Mouse (Mus musculus): ENCODE data around the gene Agl.
"Not testable (repeated sequence)": the region's sequence is repeated elsewhere in the genome, so short reads cannot be mapped to it uniquely, and the experiment has no call there.

The Agl gene

GRCm38 (mm10) chr3:116815916-116816315, 8.0 kb upstream of the Agl start:
- DNase-seq (ENCODE audit: low spot score) = no peak

GRCm38 (mm10) chr3:116815305-116815797, 7.4 kb upstream of the Agl start:
- no peak for DNase-seq (ENCODE audit: low spot score)

DNA sequence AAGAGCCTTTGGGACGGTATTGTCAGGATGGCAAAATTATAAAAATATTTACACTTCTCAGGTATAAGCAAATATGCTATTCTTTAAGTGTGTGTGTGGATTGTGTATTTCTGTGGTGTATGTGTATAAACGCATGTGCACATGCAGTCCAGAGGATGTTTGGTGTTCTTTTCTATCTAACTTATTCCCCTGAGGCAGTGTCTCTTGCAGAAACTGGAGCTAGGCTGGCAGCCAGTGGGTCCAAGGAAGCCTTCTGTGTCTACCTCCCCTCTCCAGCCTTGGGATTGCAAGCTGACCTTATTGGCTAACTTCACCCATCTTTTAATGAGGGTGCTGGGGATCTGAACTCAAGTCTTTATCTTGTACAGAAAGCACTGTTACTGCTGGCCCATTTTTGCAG, 5.0 kb upstream of the Agl start:
- no peak for DNase-seq (ENCODE audit: low spot score)

DNA sequence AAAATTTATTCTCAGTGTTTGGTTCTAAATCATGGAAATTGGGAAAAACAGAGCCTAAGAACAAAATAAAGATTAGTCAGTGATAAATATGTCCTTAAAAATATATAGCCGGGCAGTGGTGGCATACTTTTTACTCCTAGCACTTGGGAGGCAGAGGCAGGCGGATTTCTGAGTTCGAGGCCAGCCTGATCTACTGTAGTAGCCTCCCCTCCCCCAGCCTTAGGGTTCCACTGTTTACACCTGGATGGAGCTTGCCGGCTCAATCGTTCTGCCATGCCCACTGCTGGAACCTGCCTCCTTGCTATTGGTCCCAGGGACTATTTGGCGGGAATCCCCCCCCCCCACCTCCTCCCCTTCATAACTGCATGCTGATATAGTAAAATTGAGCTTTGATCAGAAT, 2.4 kb upstream of the Agl start:
- DNase-seq (ENCODE audit: low spot score) = not testable (repeated sequence)

GRCm38 (mm10) chr3:116809221-116809620, 1.3 kb upstream of the Agl start:
- DNase-seq (ENCODE audit: low spot score) = no peak

- no peak for DNase-seq (ENCODE audit: low spot score)
Observed at GRCm38 (mm10) chr3:116808507-116809217, 696 bp upstream of the Agl start.

- no peak for DNase-seq (ENCODE audit: low spot score)
Observed at GRCm38 (mm10) chr3:116805866-116806265, 2.1 kb downstream of the Agl start.

- DNase-seq (ENCODE audit: low spot score) = no peak
Observed at GRCm38 (mm10) chr3:116804746-116805285, 3.1 kb downstream of the Agl start.

- DNase-seq (ENCODE audit: low spot score) = peak; percentile 28
Observed at GRCm38 (mm10) chr3:116801755-116802154, 6.2 kb downstream of the Agl start.

- DNase-seq (ENCODE audit: low spot score) = no peak
Observed at GRCm38 (mm10) chr3:116798821-116799510, 9.0 kb downstream of the Agl start.

GRCm38 (mm10) chr3:116788851-116789250, 19.1 kb downstream of the Agl start:
- no peak for DNase-seq (ENCODE audit: low spot score)

- no peak for DNase-seq (ENCODE audit: low spot score)
Observed at GRCm38 (mm10) chr3:116786543-116786942, 21.4 kb downstream of the Agl start.

- no peak for DNase-seq (ENCODE audit: low spot score)
Observed at GRCm38 (mm10) chr3:116785820-116786219, 22.1 kb downstream of the Agl start.

DNA sequence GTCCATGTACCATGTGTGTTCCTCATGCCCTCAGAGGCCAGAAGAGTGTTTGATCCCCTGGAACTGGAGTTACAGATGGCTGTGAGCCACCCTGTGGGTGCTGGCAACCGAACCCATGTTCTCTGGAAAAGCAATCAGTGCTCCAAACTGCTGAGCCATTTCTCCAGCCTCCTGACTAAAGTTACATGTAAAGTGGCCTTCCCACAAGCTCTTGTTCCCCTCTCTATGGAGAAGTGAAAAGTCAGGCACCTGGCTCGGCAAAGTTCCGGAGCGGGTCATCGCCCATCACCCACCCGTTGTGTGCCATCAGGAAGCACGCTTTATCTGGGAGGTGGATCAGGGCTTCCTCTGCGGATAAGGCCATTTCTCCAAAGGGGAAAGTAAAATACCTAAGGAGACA, 23.2 kb downstream of the Agl start:
- DNase-seq (ENCODE audit: low spot score) = no peak

- DNase-seq (ENCODE audit: low spot score) = no peak
Observed at GRCm38 (mm10) chr3:116784290-116784689, 23.7 kb downstream of the Agl start.

GRCm38 (mm10) chr3:116776961-116777360, 31.0 kb downstream of the Agl start:
- no peak for DNase-seq (ENCODE audit: low spot score)

GRCm38 (mm10) chr3:116773836-116774235, 34.1 kb downstream of the Agl start:
- DNase-seq (ENCODE audit: low spot score) = no peak

GRCm38 (mm10) chr3:116771597-116771996, 36.4 kb downstream of the Agl start:
- DNase-seq (ENCODE audit: low spot score) = no peak

- not testable (repeated sequence) for DNase-seq (ENCODE audit: low spot score)
Observed at GRCm38 (mm10) chr3:116766963-116767362, 41.0 kb downstream of the Agl start.

DNA sequence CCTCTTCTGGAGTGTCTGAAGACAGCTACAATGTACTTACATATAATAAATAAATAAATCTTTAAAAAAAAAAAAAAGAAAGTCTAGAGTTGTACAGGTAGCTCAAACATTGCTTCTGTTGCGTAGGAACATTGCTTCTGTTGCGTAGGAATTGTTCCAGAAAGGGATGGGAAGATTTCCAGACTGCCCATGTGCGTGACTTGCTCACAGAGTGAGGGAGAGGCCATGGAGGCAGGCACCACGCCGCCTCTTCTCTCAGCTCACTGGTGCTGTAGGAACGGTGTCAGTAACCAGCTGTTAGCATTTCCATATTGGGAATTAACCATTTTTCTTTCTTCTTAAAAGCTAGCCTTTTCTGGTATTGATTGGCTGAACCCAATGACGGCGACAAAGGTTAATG, 55.1 kb downstream of the Agl start:
- DNase-seq (ENCODE audit: low spot score) = no peak

- peak; percentile 15 for DNase-seq (ENCODE audit: low spot score)
Observed at GRCm38 (mm10) chr3:116751191-116751860, 56.6 kb downstream of the Agl start.

- DNase-seq (ENCODE audit: low spot score) = peak; percentile 17
Observed at GRCm38 (mm10) chr3:116748391-116749170, 59.4 kb downstream of the Agl start.
